Mouse (Mus musculus): ENCODE measurements at regions not wholly inside any gene's neighbourhood (a gene's known extent, or its start where the extent isn't known, plus 50 kb on each side); places are given as distances from the start of the nearest gene placed in this dataset.

DNA sequence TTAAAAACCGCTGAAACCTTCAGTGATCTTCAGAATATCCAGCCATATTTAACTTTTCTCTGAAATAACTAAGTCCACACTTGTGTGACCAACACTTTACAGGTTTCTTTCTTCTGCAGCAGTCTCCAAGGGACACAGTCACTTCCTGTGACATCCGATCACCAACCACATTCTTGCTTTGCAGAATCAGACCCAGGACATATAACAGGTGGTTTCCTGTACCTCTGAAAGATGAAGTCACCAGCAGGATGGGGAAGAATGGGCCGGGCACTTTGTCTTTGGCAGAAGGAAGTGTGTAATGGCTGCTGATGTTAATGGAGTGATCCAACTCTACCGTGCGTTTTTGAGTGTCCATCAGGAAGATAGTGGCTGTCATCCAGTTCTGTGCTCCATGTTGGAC lies 103.5 kb upstream of the Vav3 start:
- TF ChIP-seq CTCF (IDR thresholded peaks at IDR 0.05), result no peak
- TF ChIP-seq POLR2A (IDR thresholded peaks at IDR 0.05; ENCODE audit: insufficient read depth, low read depth, low read length), result no peak
- no peak for TF ChIP-seq EP300 (IDR thresholded peaks at IDR 0.05; ENCODE audit: insufficient read depth, low read depth, low read length)

All from heart, adult 2 months (tissue).